Mouse (Mus musculus) myocyte (in vitro differentiated cells): ENCODE measurements at regions not wholly inside any gene's neighbourhood (a gene's known extent, or its start where the extent isn't known, plus 50 kb on each side); places are given as distances from the start of the nearest gene placed in this dataset.

ENCODE experiments used
- H3K27me3 ChIP-seq: one replicate; pipeline ENCODE4 v1.6.1; 2011; ENCODE audit not compliant: control insufficient read depth, insufficient read depth, insufficient read length
- H3K36me3 ChIP-seq: one replicate; pipeline ENCODE4 v1.6.1; 2011; ENCODE audit not compliant: control insufficient read depth, insufficient read depth
- H3K4me2 ChIP-seq: one replicate; pipeline ENCODE4 v1.6.1; 2011; ENCODE audit warnings: low read depth, control low read depth
- H3K4me3 ChIP-seq: one replicate; pipeline ENCODE4 v1.5.1; 2011; ENCODE audit warnings: mild to moderate bottlenecking, control low read depth, moderate library complexity
- H3K79me2 ChIP-seq: one replicate; pipeline ENCODE4 v1.6.1; 2011; ENCODE audit not compliant: control insufficient read depth, insufficient read depth
- H3ac ChIP-seq: one replicate; pipeline ENCODE4 v1.6.1; 2011; ENCODE audit not compliant: control insufficient read depth, insufficient read length
- CEBPB ChIP-seq: IDR thresholded peaks from 2 replicates; pipeline ENCODE4 v1.6.1; 2011; ENCODE audit warnings: mild to moderate bottlenecking, moderate library complexity; ENCODE audit not compliant: poor library complexity, insufficient read depth, severe bottlenecking
- E2F4 ChIP-seq: IDR thresholded peaks from one replicate; pipeline ENCODE4 v1.6.1; 2011; ENCODE audit warnings: mild to moderate bottlenecking, control low read depth, moderate library complexity; ENCODE audit not compliant: insufficient read depth
- MAX ChIP-seq: IDR thresholded peaks from one replicate; pipeline ENCODE4 v1.6.1; 2011; ENCODE audit warnings: low read depth, mild to moderate bottlenecking, control low read depth
- MYOD1 ChIP-seq, 3 experiments: IDR thresholded peaks; one replicate each; pipeline ENCODE4 v1.6.1; 2011; ENCODE audit warnings: control low read depth in 2 of 3, low read depth in 2 of 3, mild to moderate bottlenecking in 2 of 3, moderate library complexity in 1 of 3; ENCODE audit not compliant: insufficient read length in 2 of 3, control insufficient read depth in 1 of 3
- MYOG ChIP-seq, 3 experiments: IDR thresholded peaks; one replicate each; pipeline ENCODE4 v1.6.1; 2011; ENCODE audit warnings: control low read depth in 2 of 3, low read depth in 2 of 3, mild to moderate bottlenecking in 2 of 3; ENCODE audit not compliant: insufficient read length in 2 of 3, control insufficient read depth in 1 of 3, insufficient read depth in 1 of 3
- POLR2A ChIP-seq: IDR thresholded peaks from one replicate; pipeline ENCODE4 v1.6.1; 2011; ENCODE audit warnings: low read depth, mild to moderate bottlenecking, control low read depth, moderate library complexity; ENCODE audit not compliant: insufficient read length
- POLR2AphosphoS2 ChIP-seq: IDR thresholded peaks from one replicate; pipeline ENCODE4 v1.6.1; 2011; ENCODE audit warnings: low read depth, control low read depth; ENCODE audit not compliant: insufficient read length
- REST ChIP-seq: IDR thresholded peaks from one replicate; pipeline ENCODE4 v1.6.1; 2011; ENCODE audit warnings: mild to moderate bottlenecking, control low read depth, moderate library complexity; ENCODE audit not compliant: insufficient read depth, insufficient read length
- SRF ChIP-seq: IDR thresholded peaks from one replicate; pipeline ENCODE4 v1.6.1; 2011; ENCODE audit warnings: low read depth; ENCODE audit not compliant: control insufficient read depth, insufficient read length
- TCF12 ChIP-seq: IDR thresholded peaks from one replicate; pipeline ENCODE4 v1.6.1; 2011; ENCODE audit warnings: mild to moderate bottlenecking, control low read depth; ENCODE audit not compliant: poor library complexity, insufficient read depth, severe bottlenecking
- TCF3 ChIP-seq: IDR thresholded peaks from one replicate; pipeline ENCODE4 v1.6.1; 2011; ENCODE audit warnings: low read depth, control low read depth; ENCODE audit not compliant: insufficient read length
- USF1 ChIP-seq: IDR thresholded peaks from one replicate; pipeline ENCODE4 v1.6.1; 2011; ENCODE audit warnings: low read depth, mild to moderate bottlenecking, control low read depth, moderate library complexity

- Histone ChIP-seq H3K36me3 (no peaks in the 10 kb centered on the region), H3K4me2 (no peak overlapping the region), H3K79me2 (no peaks in the 10 kb centered on the region), H3K4me3 (no peak overlapping the region), H3K27me3 (no peaks in the 10 kb centered on the region), H3ac (no peak overlapping the region)
- TF ChIP-seq MAX (no peak), POLR2A (no peak), TCF3 (no peak), SRF (no peak)
Measured at GRCm38 (mm10) chr1:121136284-121136683, 196.1 kb downstream of the Insig2 start.

- TF ChIP-seq SRF: no peak
- TF ChIP-seq E2F4: no peak
- TF ChIP-seq MYOG (IDR thresholded peaks at IDR 0.05; ENCODE audit: control insufficient read depth in 1 of 3, insufficient read depth in 1 of 3, insufficient read length in 2 of 3, low read depth in 2 of 3): no peak
- no peak for TF ChIP-seq POLR2AphosphoS2
- TF ChIP-seq USF1: no peak
- TF ChIP-seq REST: no peak
- no peak for TF ChIP-seq POLR2A
- TF ChIP-seq MAX: no peak
- no peak for TF ChIP-seq TCF12
- Histone ChIP-seq H3K4me2 (no peak overlapping the region), H3K79me2 (no peaks in the 10 kb centered on the region), H3K27me3 (no peaks in the 10 kb centered on the region), H3K4me3 (no peak overlapping the region), H3ac (no peak overlapping the region), H3K36me3 (no peaks in the 10 kb centered on the region)
Measured at GRCm38 (mm10) chr1:121136846-121137245, 195.5 kb downstream of the Insig2 start.

GRCm38 (mm10) chr1:121144981-121145380 is 187.4 kb downstream of the Insig2 start:
- Histone ChIP-seq H3K27me3 (no peaks in the 10 kb centered on the region), H3K79me2 (no peaks in the 10 kb centered on the region), H3K4me3 (no peak overlapping the region), H3K4me2 (no peak overlapping the region), H3ac (no peak overlapping the region), H3K36me3 (no peaks in the 10 kb centered on the region)
- no peak for TF ChIP-seq POLR2A
- no peak for TF ChIP-seq TCF3
- TF ChIP-seq POLR2AphosphoS2: no peak
- no peak for TF ChIP-seq E2F4
- TF ChIP-seq MAX: no peak
- no peak for TF ChIP-seq USF1

- Histone ChIP-seq H3K4me3 (no peak overlapping the region), H3K36me3 (no peaks in the 10 kb centered on the region), H3K79me2 (no peaks in the 10 kb centered on the region), H3K4me2 (no peak overlapping the region), H3ac (no peak overlapping the region), H3K27me3 (no peaks in the 10 kb centered on the region)
- no peak for TF ChIP-seq MYOD1 (IDR thresholded peaks at IDR 0.05; ENCODE audit: control insufficient read depth in 1 of 3, insufficient read length in 2 of 3, low read depth in 2 of 3)
- TF ChIP-seq TCF12: no peak
- TF ChIP-seq REST: no peak
- TF ChIP-seq SRF: no peak
- no peak for TF ChIP-seq TCF3
- TF ChIP-seq POLR2A: no peak
- TF ChIP-seq POLR2AphosphoS2: no peak
- no peak for TF ChIP-seq E2F4
- TF ChIP-seq USF1: no peak
- TF ChIP-seq CEBPB: no peak
Measured at GRCm38 (mm10) chr1:121153476-121153875, 178.9 kb downstream of the Insig2 start.

- H3K36me3 ChIP-seq: no peaks in the 10 kb centered on the region
Measured at GRCm38 (mm10) chr1:121154616-121155015, 177.8 kb downstream of the Insig2 start.

More at GRCm38 (mm10) chr1:121154616-121155015, 177.8 kb downstream of the Insig2 start:
- Histone ChIP-seq H3K4me3 (no peak overlapping the region), H3K27me3 (no peaks in the 10 kb centered on the region), H3K4me2 (no peak overlapping the region), H3K79me2 (no peaks in the 10 kb centered on the region), H3ac (no peak overlapping the region)
- TF ChIP-seq POLR2AphosphoS2 (no peak), SRF (no peak), POLR2A (no peak), E2F4 (no peak), TCF12 (no peak), REST (no peak), CEBPB (no peak), USF1 (no peak), MYOD1 (IDR thresholded peaks at IDR 0.05; ENCODE audit: control insufficient read depth in 1 of 3, insufficient read length in 2 of 3, low read depth in 2 of 3) (no peak), TCF3 (no peak), MYOG (IDR thresholded peaks at IDR 0.05; ENCODE audit: control insufficient read depth in 1 of 3, insufficient read depth in 1 of 3, insufficient read length in 2 of 3, low read depth in 2 of 3) (no peak), MAX (no peak)
